Mouse (Mus musculus) hindbrain, embryonic 12.5 days (tissue): ENCODE data around the gene Camkv. TPM values are rescaled to one million over a fixed set of nuclear protein-coding genes. Genes with fewer than 3 reads are reported as not detected.

Source experiments
- ATAC-seq: fragments of 200-750 bp; cut with Nextera tagmentation; 2 replicates; pipeline ENCODE4 v1.8.0; 2017; ENCODE audit warnings: moderate TSS enrichment; ENCODE audit not compliant: low FRiP score
- H3K27ac ChIP-seq: fragments of 300-500 bp; sonication (generic); 2 replicates; pipeline ENCODE4 v1.5.1; 2016; ENCODE audit warnings: mild to moderate bottlenecking
- H3K27me3 ChIP-seq: fragments of 300-500 bp; sonication (generic); 2 replicates; pipeline ENCODE4 v1.6.1; 2016; ENCODE audit warnings: mild to moderate bottlenecking
- H3K36me3 ChIP-seq: fragments of 300-500 bp; sonication (generic); 2 replicates; pipeline ENCODE4 v1.6.1; 2016; ENCODE audit warnings: mild to moderate bottlenecking
- H3K4me1 ChIP-seq: fragments of 300-500 bp; sonication (generic); 2 replicates; pipeline ENCODE4 v1.6.1; 2016
- H3K4me2 ChIP-seq: fragments of 300-500 bp; sonication (generic); replicated peaks from 2 replicates; pipeline ENCODE4 v1.6.1; 2016; ENCODE audit warnings: mild to moderate bottlenecking
- H3K4me3 ChIP-seq: fragments of 300-500 bp; sonication (generic); 2 replicates; pipeline ENCODE4 v1.5.1; 2016; ENCODE audit warnings: mild to moderate bottlenecking
- H3K9ac ChIP-seq: fragments of 300-500 bp; sonication (generic); 2 replicates; pipeline ENCODE4 v1.6.1; 2016; ENCODE audit warnings: mild to moderate bottlenecking, moderate library complexity
- H3K9me3 ChIP-seq: fragments of 300-500 bp; sonication (generic); replicated peaks from 2 replicates; pipeline ENCODE4 v1.6.1; 2016; ENCODE audit warnings: mild to moderate bottlenecking
- WGBS: fragments of 180-500 bp; shearing (Covaris S2); methylation state at CpG from one replicate; pipeline ENCODE4 v1.1.7; 2016; 5-methylcytosine and 5-hydroxymethylcytosine counted together
- polyA plus RNA-seq: library from polyadenylated mRNA; unstranded; fragments of >200 nt; fragmentation: Nextera tagmentation; extraction: Ambion mirVana; gene quantifications from 2 replicates; pipeline ENCODE4 v1.2.1, GENCODE M21; 2016

Gene Camkv
- polyA plus RNA-seq, 1 experiment from 2014 or later = 7.3 TPM

- Histone ChIP-seq H3K4me3 (peak overlapping the region; percentile 27), H3K9me3 (no peaks in the 10 kb centered on the region), H3K4me2 (peak overlapping the region; percentile 57), H3K27ac (no peak overlapping the region), H3K9ac (peak overlapping the region; percentile 54), H3K4me1 (peaks cover 25% of the 10 kb centered on the region), H3K36me3 (peaks cover 9% of the 10 kb centered on the region; the same call in 1 of the 2 replicates), H3K27me3 (peaks cover 31% of the 10 kb centered on the region)
- ATAC-seq = 0 out of 2 replicates have a peak, but pooled peaks have one; percentile 8
- WGBS = 43% methylated on average over 31 of the region's 31 CpGs
Observed at GRCm38 (mm10) chr9:107906967-107907800, 28.3 kb upstream of the Camkv start.

GRCm38 (mm10) chr9:107907801-107908120, 27.7 kb upstream of the Camkv start:
- no peak for ATAC-seq
- Histone ChIP-seq H3K27me3 (peaks cover 31% of the 10 kb centered on the region), H3K27ac (no peak overlapping the region), H3K4me2 (no peak overlapping the region), H3K9ac (no peak overlapping the region), H3K4me1 (peaks cover 25% of the 10 kb centered on the region), H3K9me3 (no peaks in the 10 kb centered on the region), H3K4me3 (no peak overlapping the region), H3K36me3 (peaks cover 9% of the 10 kb centered on the region; the same call in 1 of the 2 replicates)
- 83% methylated on average over 14 of the region's 14 CpGs for WGBS

- WGBS = 28% methylated on average over 18 of the region's 18 CpGs
- ATAC-seq = no peak
- Histone ChIP-seq H3K4me1 (peaks cover 25% of the 10 kb centered on the region), H3K9me3 (no peaks in the 10 kb centered on the region), H3K4me2 (peak overlapping the region; percentile 25; the same call in 1 of the 2 replicates), H3K36me3 (0 out of 2 replicates have a peak, but pooled peaks cover 3% of the 10 kb centered on the region), H3K9ac (no peak overlapping the region), H3K27ac (no peak overlapping the region), H3K27me3 (peaks cover 26% of the 10 kb centered on the region), H3K4me3 (no peak overlapping the region)
Observed at GRCm38 (mm10) chr9:107908410-107909158, 26.9 kb upstream of the Camkv start.

DNA sequence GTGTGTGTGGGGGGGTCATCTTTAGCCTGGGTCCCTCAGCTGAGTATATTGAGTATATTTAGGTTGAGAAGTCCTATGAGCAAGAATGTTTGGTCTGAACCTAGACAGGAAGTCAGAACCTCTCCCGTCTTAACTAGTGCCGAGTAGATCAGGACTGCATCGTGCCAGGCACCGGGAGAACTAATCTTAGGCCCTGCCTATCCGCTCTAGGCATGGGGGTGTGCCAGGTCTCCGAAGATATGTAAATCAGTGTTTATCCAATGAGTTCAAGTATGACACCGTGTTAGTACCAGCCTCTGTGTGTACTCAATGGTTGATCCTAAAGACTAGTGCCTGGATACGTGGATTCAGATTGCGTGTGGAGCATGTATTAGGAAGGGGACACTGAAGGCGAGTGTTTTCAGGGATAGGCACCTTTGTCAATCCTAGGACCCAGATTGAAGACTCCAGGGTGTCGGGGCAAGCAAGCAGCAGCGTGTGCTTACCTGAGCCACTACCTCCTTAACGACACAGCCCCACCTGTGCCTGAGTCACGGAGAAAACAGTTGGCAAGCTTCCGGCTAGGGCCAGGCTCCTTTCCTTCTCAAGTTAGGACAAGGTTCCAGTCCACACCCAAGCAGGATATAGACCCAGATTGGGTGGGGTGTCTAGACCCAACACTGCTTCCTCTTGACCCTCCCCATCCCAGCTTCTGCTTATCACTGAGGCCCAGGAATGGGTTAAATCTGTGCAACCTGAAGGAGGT, 25.3 kb upstream of the Camkv start:
- Histone ChIP-seq H3K4me1 (peaks cover 25% of the 10 kb centered on the region), H3K4me2 (no peak overlapping the region), H3K27ac (no peak overlapping the region), H3K9ac (no peak overlapping the region), H3K9me3 (no peaks in the 10 kb centered on the region), H3K4me3 (no peak overlapping the region), H3K36me3 (no peaks in the 10 kb centered on the region), H3K27me3 (peaks cover 25% of the 10 kb centered on the region)
- no peak for ATAC-seq
- WGBS = 93% methylated on average over 15 of the region's 15 CpGs

- Histone ChIP-seq H3K4me1 (peaks cover 11% of the 10 kb centered on the region), H3K4me2 (no peak overlapping the region), H3K27ac (no peak overlapping the region), H3K36me3 (no peaks in the 10 kb centered on the region), H3K9me3 (no peaks in the 10 kb centered on the region), H3K27me3 (no peaks in the 10 kb centered on the region), H3K4me3 (no peak overlapping the region), H3K9ac (no peak overlapping the region)
- ATAC-seq = no peak
- 80% methylated on average over 16 of the region's 16 CpGs for WGBS
Observed at GRCm38 (mm10) chr9:107914764-107915420, 20.6 kb upstream of the Camkv start.

DNA sequence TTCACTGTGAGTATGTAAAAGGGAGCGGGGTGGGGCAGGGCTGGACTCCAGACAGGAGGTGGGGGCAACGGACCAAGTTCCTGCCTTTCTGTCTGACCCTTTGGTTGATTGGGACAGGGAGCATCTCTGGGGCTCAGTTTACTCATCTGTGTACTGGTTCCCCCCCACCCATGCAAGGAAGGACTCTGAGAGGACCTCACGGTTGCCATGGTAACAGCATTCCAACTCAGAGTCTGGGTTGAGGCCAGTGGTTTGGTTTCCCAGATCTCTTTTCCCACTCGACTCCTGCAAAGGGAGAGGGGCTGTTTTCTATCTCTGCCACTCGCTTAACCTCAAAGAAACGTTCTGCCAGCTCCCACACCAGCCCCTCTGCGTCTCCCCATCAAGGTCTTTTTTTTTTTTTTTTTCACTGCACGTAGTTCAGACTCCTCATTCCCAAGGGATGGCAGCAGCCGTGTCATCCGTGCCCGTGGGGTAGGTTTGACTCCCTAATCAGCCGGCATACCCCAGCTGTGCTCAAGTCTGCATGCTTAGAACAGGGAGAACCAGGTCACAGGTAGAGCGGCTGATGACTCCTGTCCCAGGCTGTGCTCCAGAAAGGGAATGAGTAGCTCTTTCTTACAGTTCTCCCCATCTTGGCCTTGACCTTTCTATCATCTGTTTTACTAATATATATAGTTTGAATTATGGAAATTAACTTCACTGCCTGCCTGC, 17.4 kb upstream of the Camkv start:
- H3K27me3 ChIP-seq = no peaks in the 10 kb centered on the region
- H3K9ac ChIP-seq = no peak overlapping the region
- whole genome bisulfite sequencing = 41% methylated on average over 13 of the region's 13 CpGs
- no peaks in the 10 kb centered on the region for H3K9me3 ChIP-seq
- peaks cover 11% of the 10 kb centered on the region for H3K4me1 ChIP-seq
- ATAC-seq = no peak
- H3K36me3 ChIP-seq = no peaks in the 10 kb centered on the region
- H3K4me3 ChIP-seq = no peak overlapping the region
- H3K27ac ChIP-seq = no peak overlapping the region
- H3K4me2 ChIP-seq = no peak overlapping the region

DNA sequence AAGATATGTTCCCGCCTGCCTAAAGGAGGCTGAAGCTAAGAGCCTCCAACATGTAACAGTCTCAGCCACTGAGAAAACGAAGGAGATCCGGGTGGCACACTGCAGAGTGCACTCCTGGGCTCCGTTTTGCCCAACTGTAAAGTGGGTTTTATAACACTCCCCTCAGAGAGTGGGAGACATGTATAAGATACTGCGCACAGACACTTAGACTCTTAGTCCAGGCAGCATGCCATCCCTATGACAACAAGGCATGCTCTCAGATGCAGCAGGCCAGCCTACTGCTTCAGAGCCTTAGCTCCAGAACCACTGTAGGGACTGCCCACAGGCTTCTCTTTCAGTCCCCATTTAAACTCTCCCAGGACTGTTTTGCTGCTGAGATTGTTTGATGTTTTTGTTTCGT, 16.6 kb upstream of the Camkv start:
- no peak overlapping the region for H3K9ac ChIP-seq
- no peak overlapping the region for H3K4me3 ChIP-seq
- no peaks in the 10 kb centered on the region for H3K36me3 ChIP-seq
- no peaks in the 10 kb centered on the region for H3K27me3 ChIP-seq
- H3K9me3 ChIP-seq = no peaks in the 10 kb centered on the region
- no peak overlapping the region for H3K27ac ChIP-seq
- no peak for ATAC-seq
- 85% methylated on average over 6 of the region's 6 CpGs for WGBS
- H3K4me2 ChIP-seq = no peak overlapping the region
- H3K4me1 ChIP-seq = peaks cover 11% of the 10 kb centered on the region

DNA sequence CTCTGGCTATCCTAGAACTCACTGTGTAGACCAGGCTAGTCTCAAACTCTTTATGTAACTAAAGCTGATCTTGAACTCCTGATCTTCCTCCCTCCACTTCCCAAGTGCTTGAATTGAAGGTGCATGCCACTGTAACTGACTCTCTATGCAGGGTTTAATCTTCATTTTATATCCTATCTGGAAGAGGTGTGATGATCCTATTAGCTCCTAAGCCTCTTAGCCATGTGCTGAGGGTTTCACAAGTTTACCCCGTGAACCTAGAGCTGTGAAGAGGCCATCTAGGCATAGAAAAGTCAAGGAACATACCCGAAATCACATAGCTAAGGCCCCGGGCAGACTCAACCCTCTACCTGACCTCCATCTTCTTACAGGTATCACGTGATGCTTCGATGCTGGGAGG, 16.0 kb upstream of the Camkv start:
- Histone ChIP-seq H3K4me1 (peaks cover 11% of the 10 kb centered on the region), H3K4me2 (no peak overlapping the region), H3K27ac (no peak overlapping the region), H3K9me3 (no peaks in the 10 kb centered on the region), H3K4me3 (no peak overlapping the region), H3K9ac (peak overlapping the region; percentile 27; the same call in 1 of the 2 replicates), H3K27me3 (no peaks in the 10 kb centered on the region), H3K36me3 (no peaks in the 10 kb centered on the region)
- whole genome bisulfite sequencing = 87% methylated on average over 5 of the region's 5 CpGs
- no peak for ATAC-seq

- Histone ChIP-seq H3K4me3 (no peak overlapping the region), H3K27ac (no peak overlapping the region), H3K4me1 (peaks cover 16% of the 10 kb centered on the region), H3K36me3 (no peaks in the 10 kb centered on the region), H3K9me3 (no peaks in the 10 kb centered on the region), H3K4me2 (no peak overlapping the region), H3K9ac (no peak overlapping the region), H3K27me3 (no peaks in the 10 kb centered on the region)
- ATAC-seq = no peak
- 32% methylated on average over 7 of the region's 7 CpGs for WGBS
Observed at GRCm38 (mm10) chr9:107923021-107923420, 12.5 kb upstream of the Camkv start.

DNA sequence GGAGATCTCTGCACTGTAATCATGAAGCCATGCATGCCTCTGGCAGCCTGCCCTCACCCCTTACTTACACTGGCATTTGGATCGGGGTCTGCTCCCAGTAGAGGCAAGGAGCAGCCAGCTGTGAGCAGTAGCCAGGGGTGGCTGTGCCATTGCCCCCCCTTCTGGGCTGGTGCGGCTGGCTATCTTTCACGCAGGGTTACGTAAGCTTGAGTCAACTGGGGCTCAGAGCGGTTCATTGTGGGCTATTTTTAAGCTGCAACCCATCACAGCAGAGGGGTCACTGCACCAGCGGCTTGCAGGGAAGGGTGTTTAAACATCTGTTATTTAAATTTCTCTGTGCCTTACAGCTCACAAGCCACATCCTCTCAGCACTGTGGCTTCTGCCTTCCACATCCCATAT, 11.5 kb upstream of the Camkv start:
- no peak for ATAC-seq
- WGBS = 37% methylated on average over 6 of the region's 6 CpGs

DNA sequence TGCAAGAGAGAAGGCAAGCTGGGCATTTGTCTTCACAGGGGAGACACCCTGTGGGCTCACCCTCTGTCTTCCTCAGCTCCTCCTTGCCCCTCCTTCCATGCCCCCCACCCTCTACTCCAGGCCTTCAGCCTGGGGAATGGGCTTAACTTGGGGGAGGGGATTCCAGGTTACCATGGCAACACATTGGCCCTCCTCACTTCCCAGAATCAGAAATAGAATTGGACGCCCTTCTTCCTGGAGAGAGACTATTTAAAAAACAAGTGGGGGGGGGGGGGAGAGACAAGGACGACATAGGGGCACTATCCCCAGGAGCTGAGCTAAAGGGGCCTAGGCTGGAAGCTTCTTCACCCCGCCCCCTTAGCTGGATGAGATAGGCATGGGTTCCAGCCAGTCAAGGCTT, 10.2 kb upstream of the Camkv start:
- Histone ChIP-seq H3K27me3 (no peaks in the 10 kb centered on the region), H3K27ac (no peak overlapping the region), H3K36me3 (no peaks in the 10 kb centered on the region), H3K4me1 (peaks cover 8% of the 10 kb centered on the region), H3K4me2 (no peak overlapping the region), H3K4me3 (no peak overlapping the region), H3K9ac (no peak overlapping the region), H3K9me3 (no peaks in the 10 kb centered on the region)
- ATAC-seq = 0 out of 2 replicates have a peak, but pooled peaks have one; percentile 48
- WGBS = 19% methylated on average over 3 of the region's 3 CpGs

More for the DNA sequence above, 11.5 kb upstream of the Camkv start:
- no peak overlapping the region for H3K4me2 ChIP-seq
- H3K27me3 ChIP-seq = no peaks in the 10 kb centered on the region
- no peaks in the 10 kb centered on the region for H3K36me3 ChIP-seq
- H3K9ac ChIP-seq = no peak overlapping the region
- no peak overlapping the region for H3K27ac ChIP-seq
- H3K9me3 ChIP-seq = no peaks in the 10 kb centered on the region
- no peak overlapping the region for H3K4me3 ChIP-seq
- H3K4me1 ChIP-seq = peaks cover 8% of the 10 kb centered on the region
